ENCODE assay signal across 8 mouse cellular contexts in genomic region chr1:39650435-39651240, GRCm38 (mm10). TPM values are rescaled to one million over a fixed set of nuclear protein-coding genes. Genes with fewer than 3 reads are reported as not detected.
DNase-seq lines count a peak whose midpoint lies in the region; ATAC-seq lines count a peak whose summit lies in the region.

No protein-coding gene starts in this region.

- no peaks in the 10 kb centered on the region for H3K36me3 ChIP-seq in embryonic facial prominence, embryonic 15.5 days
- H3K36me3 ChIP-seq in heart, embryonic 11.5 days (ENCODE audit: control insufficient read depth, insufficient read depth, low read length): no peaks in the 10 kb centered on the region
- no peaks in the 10 kb centered on the region for H3K36me3 ChIP-seq in limb, embryonic 11.5 days (ENCODE audit: control insufficient read depth, insufficient read depth, low read length)
- no peaks in the 10 kb centered on the region for H3K36me3 ChIP-seq in midbrain, embryonic 10.5 days

- peak overlapping the region; percentile 40 for H3K4me3 ChIP-seq in brown adipose tissue, adult 24 weeks (ENCODE audit: insufficient read depth, low read depth, low read length)
- H3K4me3 ChIP-seq in embryonic facial prominence, embryonic 15.5 days (replicated peaks): peak overlapping the region; percentile 49
- H3K4me3 ChIP-seq in heart, embryonic 11.5 days (ENCODE audit: low read depth, low read length): peak overlapping the region; percentile 59
- peak overlapping the region; percentile 41 for H3K4me3 ChIP-seq in limb, embryonic 11.5 days (ENCODE audit: low read depth, low read length)
- H3K4me3 ChIP-seq in midbrain, embryonic 10.5 days: peak overlapping the region; percentile 78

- no peak overlapping the region for H3K27ac ChIP-seq in brown adipose tissue, adult 24 weeks (replicated peaks; ENCODE audit: low read depth, low read length)
- no peak overlapping the region for H3K27ac ChIP-seq in embryonic facial prominence, embryonic 15.5 days (replicated peaks)
- no peak overlapping the region for H3K27ac ChIP-seq in heart, embryonic 11.5 days (ENCODE audit: low read depth, low read length)
- no peak overlapping the region for H3K27ac ChIP-seq in limb, embryonic 11.5 days (replicated peaks; ENCODE audit: low read depth, low read length)
- H3K27ac ChIP-seq in midbrain, embryonic 10.5 days (replicated peaks): peak overlapping the region; percentile 74

- no peaks in the 10 kb centered on the region; the same call in 1 of the 2 replicates for H3K4me1 ChIP-seq in brown adipose tissue, adult 24 weeks (ENCODE audit: control insufficient read depth, insufficient read depth, insufficient read length, low read length)
- peaks cover 13% of the 10 kb centered on the region for H3K4me1 ChIP-seq in embryonic facial prominence, embryonic 15.5 days
- H3K4me1 ChIP-seq in heart, embryonic 11.5 days (ENCODE audit: control insufficient read depth, insufficient read depth, low read length): peaks cover 2% of the 10 kb centered on the region; the same call in 1 of the 2 replicates
- peaks cover 5% of the 10 kb centered on the region for H3K4me1 ChIP-seq in limb, embryonic 11.5 days (ENCODE audit: control insufficient read depth, insufficient read depth, low read length)
- H3K4me1 ChIP-seq in midbrain, embryonic 10.5 days: peaks cover 24% of the 10 kb centered on the region

- DNase-seq in kidney, adult 9 months: peak; percentile 34
- DNase-seq in limb, embryonic 11.5 days (ENCODE audit: low spot score): peak; percentile 83
- DNase-seq in midbrain, embryonic 10.5 days (ENCODE audit: low spot score): peak; percentile 85
- peak; percentile 79 for DNase-seq in right cerebral cortex, postnatal 25 days
- DNase-seq in MN1 (ENCODE audit: low spot score): no peak

- peak overlapping the region; percentile 98 for H3K4me2 ChIP-seq in embryonic facial prominence, embryonic 15.5 days (replicated peaks)
- peak overlapping the region; percentile 100 for H3K4me2 ChIP-seq in heart, embryonic 11.5 days
- peak overlapping the region; percentile 94 for H3K4me2 ChIP-seq in limb, embryonic 11.5 days (ENCODE audit: low read depth, severe bottlenecking)

- H3K9ac ChIP-seq in embryonic facial prominence, embryonic 15.5 days: no peak overlapping the region
- peak overlapping the region; percentile 43; the same call in 1 of the 2 replicates for H3K9ac ChIP-seq in heart, embryonic 11.5 days (ENCODE audit: low read depth, low read length)
- peak overlapping the region; percentile 43 for H3K9ac ChIP-seq in limb, embryonic 11.5 days (ENCODE audit: low read length)

- peaks cover 22% of the 10 kb centered on the region for H3K27me3 ChIP-seq in embryonic facial prominence, embryonic 15.5 days
- peaks cover 29% of the 10 kb centered on the region for H3K27me3 ChIP-seq in heart, embryonic 11.5 days (ENCODE audit: control insufficient read depth, insufficient read depth, low read length)
- peaks cover 29% of the 10 kb centered on the region for H3K27me3 ChIP-seq in limb, embryonic 11.5 days (ENCODE audit: control insufficient read depth, insufficient read depth, low read length)
- H3K27me3 ChIP-seq in midbrain, embryonic 10.5 days (ENCODE audit: low read depth, poor library complexity, severe bottlenecking): peaks cover 51% of the 10 kb centered on the region

- H3K9me3 ChIP-seq in embryonic facial prominence, embryonic 15.5 days (replicated peaks): no peaks in the 10 kb centered on the region
- no peaks in the 10 kb centered on the region for H3K9me3 ChIP-seq in heart, embryonic 11.5 days (replicated peaks; ENCODE audit: control insufficient read depth, low read length)
- no peaks in the 10 kb centered on the region for H3K9me3 ChIP-seq in limb, embryonic 11.5 days (ENCODE audit: control insufficient read depth, low read length)
- no peaks in the 10 kb centered on the region for H3K9me3 ChIP-seq in midbrain, embryonic 10.5 days (replicated peaks)

- 1% methylated on average over 73 of the region's 73 CpGs for WGBS in embryonic facial prominence, embryonic 15.5 days
- under 1% methylated on average over 73 of the region's 73 CpGs for WGBS in heart, embryonic 11.5 days (ENCODE audit: insufficient replicate concordance)
- WGBS in limb, embryonic 11.5 days: 1% methylated on average over 73 of the region's 73 CpGs
- under 1% methylated on average over 73 of the region's 73 CpGs for WGBS in midbrain, embryonic 10.5 days

- peak; percentile 70 for ATAC-seq in embryonic facial prominence, embryonic 15.5 days (ENCODE audit: insufficient number of reproducible peaks, low FRiP score, low TSS enrichment, low read depth)
- peak; percentile 35; the same call in 1 of the 2 replicates for ATAC-seq in heart, embryonic 11.5 days (replicated peaks; ENCODE audit: insufficient number of reproducible peaks, low FRiP score, low TSS enrichment)
- ATAC-seq in limb, embryonic 11.5 days (ENCODE audit: insufficient number of reproducible peaks, low FRiP score, low TSS enrichment, low read depth): peak; percentile 68

RNA-seq across cellular contexts. Expression of gene Creg2, which starts 0.6 kb away (rescaled TPM):
- polyA plus RNA-seq in brown adipose tissue, adult 24 weeks (2012; ENCODE audit: insufficient read depth, insufficient read length, missing spikeins): not detected in 2 replicates
- 0.46 and 0.47 TPM in 2 replicates for polyA plus RNA-seq in embryonic facial prominence, embryonic 15.5 days (2015; fragmentation: Nextera tagmentation; extraction: Ambion mirVana)
- polyA plus RNA-seq in heart, embryonic 11.5 days (2014; fragmentation: Nextera tagmentation; extraction: Ambion mirVana): 0.03 and 0.06 TPM in 2 replicates
- 0.10 TPM in 1 of 2 replicates, not detected in the other for polyA plus RNA-seq in limb, embryonic 11.5 days (2014; fragmentation: Nextera tagmentation; extraction: Ambion mirVana)
- polyA plus RNA-seq in midbrain, embryonic 10.5 days (2016; fragmentation: Nextera tagmentation; extraction: Ambion mirVana): 0.57 and 0.76 TPM in 2 replicates
